Mouse (Mus musculus): ENCODE data around the gene Hist1h3f.
"Not testable (repeated sequence)": the region's sequence is repeated elsewhere in the genome, so short reads cannot be mapped to it uniquely, and the experiment has no call there.

Gene Hist1h3f

GRCm38 (mm10) chr13:23542225-23542980 is 1.4 kb upstream of the Hist1h3f start:
- CTCF ChIA-PET: interaction anchor here in 2 of 4 experiments (0.8 to 1.1 kb wide), 2 partner anchors 9 to 77 kb away, joined by 3 read pairs; partner anchors contain the start of genes Btn1a1 (in 1 of the 2) and Hist1h2af (in 1 of the 2)
- POLR2A ChIA-PET: interaction anchor here (0.6 to 24.7 kb wide), 60 partner anchors 8 to 221 kb away, joined by 3 to 692 read pairs (median 5); partner anchors contain the start of genes Hist1h2ac (in 3 of the 4), Hist1h2af (in 3 of the 4), Hist1h4f (in 3 of the 4) and Hist1h4h (in 3 of the 4)

GRCm38 (mm10) chr13:23542999-23543607 is 749 bp upstream of the Hist1h3f start, which contains the start of gene Hist1h2bh:
Hist1h2bh (minus strand) TSS chr13:23543392.
- ChIA-PET CTCF (interaction anchor here in 2 of 4 experiments (0.8 to 1.1 kb wide), 2 partner anchors 10 to 78 kb away, joined by 3 read pairs; partner anchors contain the start of genes Btn1a1 (in 1 of the 2) and Hist1h2af (in 1 of the 2)), POLR2A (interaction anchor here (0.6 to 24.7 kb wide), 51 partner anchors 8 to 1500 kb away, joined by 3 to 692 read pairs (median 5); partner anchors contain the start of genes Hist1h2ac (in 3 of the 4), Hist1h2ae (in 3 of the 4), Hist1h2af (in 3 of the 4) and Hist1h2bg (in 3 of the 4))

- CTCF ChIA-PET: not testable (repeated sequence)
- POLR2A ChIA-PET: interaction anchor here in 3 of 4 experiments (0.8 to 24.7 kb wide), 15 partner anchors 8 to 143 kb away, joined by 3 to 692 read pairs (median 10); partner anchors contain the start of genes Hist1h1d (in 2 of the 3), Hist1h2ae (in 2 of the 3), Hist1h2af (in 2 of the 3) and Hist1h2bg (in 2 of the 3)
Observed at GRCm38 (mm10) chr13:23544787-23545120, 902 bp downstream of the Hist1h3f start.

GRCm38 (mm10) chr13:23546694-23547093 is 2.8 kb downstream of the Hist1h3f start:
- CTCF ChIA-PET: interaction anchor here in 1 of 4 experiments (1.0 kb wide), 1 partner anchor 199 kb away, joined by 3 read pairs; no protein-coding TSS in a partner anchor

GRCm38 (mm10) chr13:23550761-23551145 is 6.9 kb downstream of the Hist1h3f start:
- POLR2A ChIA-PET: interaction anchor here (0.6 to 11.8 kb wide), 77 partner anchors 8 to 1508 kb away, joined by 3 to 692 read pairs (median 6); partner anchors contain the start of genes Hist1h2af (in 4 of the 4), Hist1h2ac (in 3 of the 4), Hist1h2ae (in 3 of the 4) and Hist1h2bc (in 3 of the 4)
- CTCF ChIA-PET: interaction anchor here in 2 of 4 experiments (0.6 to 1.2 kb wide), 2 partner anchors 53 to 146 kb away, joined by 3 read pairs; no protein-coding TSS in a partner anchor

More at GRCm38 (mm10) chr13:23546694-23547093, 2.8 kb downstream of the Hist1h3f start:
- POLR2A ChIA-PET: interaction anchor here in 3 of 4 experiments (0.5 to 24.7 kb wide), 24 partner anchors 7 to 193 kb away, joined by 3 to 692 read pairs (median 5); partner anchors contain the start of genes Hist1h2af (in 3 of the 3), Hist1h1d (in 2 of the 3), Hist1h4f (in 2 of the 3) and Hist1h4h (in 2 of the 3)

GRCm38 (mm10) chr13:23551146-23551834 is 7.4 kb downstream of the Hist1h3f start, which contains the start of gene Hist1h4f:
Hist1h4f (minus strand) TSS chr13:23551648.
- CTCF ChIA-PET: interaction anchor here in 1 of 4 experiments (1.2 kb wide), 1 partner anchor 146 kb away, joined by 3 read pairs; no protein-coding TSS in a partner anchor
- POLR2A ChIA-PET: interaction anchor here (0.5 to 11.8 kb wide), 86 partner anchors 9 to 1769 kb away, joined by 3 to 692 read pairs (median 6); partner anchors contain the start of genes Hist1h2af (in 4 of the 4), Hist1h3g (in 4 of the 4), Hist1h2ac (in 3 of the 4) and Hist1h2ad (in 3 of the 4)

- CTCF ChIA-PET: interaction anchor here in 1 of 4 experiments (1.2 kb wide), 1 partner anchor 145 kb away, joined by 3 read pairs; no protein-coding TSS in a partner anchor
Observed at GRCm38 (mm10) chr13:23551931-23552914, 8.4 kb downstream of the Hist1h3f start.

GRCm38 (mm10) chr13:23552962-23553361 is 9.1 kb downstream of the Hist1h3f start, which contains the start of gene Hist1h1d:
Hist1h1d (plus strand) TSS chr13:23553262.
- CTCF ChIA-PET: no interaction called here
- POLR2A ChIA-PET: interaction anchor here in 3 of 4 experiments (1.0 to 11.8 kb wide), 21 partner anchors 11 to 1518 kb away, joined by 3 to 692 read pairs (median 88); partner anchors contain the start of genes Hist1h2ae (in 3 of the 3), Hist1h2bf (in 3 of the 3), Hist1h2bg (in 3 of the 3) and Hist1h2ad (in 2 of the 3)

More at GRCm38 (mm10) chr13:23551931-23552914, 8.4 kb downstream of the Hist1h3f start:
- POLR2A ChIA-PET: interaction anchor here (0.5 to 11.8 kb wide), 61 partner anchors 9 to 1515 kb away, joined by 3 to 692 read pairs (median 9); partner anchors contain the start of genes Hist1h2af (in 4 of the 4), Hist1h2bf (in 4 of the 4), Hist1h2ac (in 3 of the 4) and Hist1h2ad (in 3 of the 4)

GRCm38 (mm10) chr13:23554393-23554792 is 10.5 kb downstream of the Hist1h3f start:
- POLR2A ChIA-PET: interaction anchor here (0.6 to 11.8 kb wide), 117 partner anchors 8 to 1834 kb away, joined by 3 to 692 read pairs (median 10); partner anchors contain the start of genes Hist1h2ae (in 4 of the 4), Hist1h2af (in 4 of the 4), Hist1h2bg (in 4 of the 4) and Hist1h2bh (in 4 of the 4)
- CTCF ChIA-PET: interaction anchor here in 1 of 4 experiments (0.7 to 2.6 kb wide), 2 partner anchors 130 to 153 kb away, joined by 3 to 10 read pairs; partner anchors contain the start of gene Abt1

GRCm38 (mm10) chr13:23554925-23555838 is 11.3 kb downstream of the Hist1h3f start:
- POLR2A ChIA-PET: interaction anchor here (0.6 to 11.8 kb wide), 179 partner anchors 9 to 1835 kb away, joined by 3 to 692 read pairs (median 5); partner anchors contain the start of genes Hist1h1a (in 4 of the 4), Hist1h1e (in 4 of the 4), Hist1h2ae (in 4 of the 4) and Hist1h2af (in 4 of the 4)
- CTCF ChIA-PET: interaction anchor here in 1 of 4 experiments (0.7 to 2.6 kb wide), 3 partner anchors 43 to 154 kb away, joined by 3 to 10 read pairs (median 5); partner anchors contain the start of gene Abt1

GRCm38 (mm10) chr13:23555839-23556416 is 12.1 kb downstream of the Hist1h3f start:
- CTCF ChIA-PET: interaction anchor here in 1 of 4 experiments (1.0 to 2.6 kb wide), 2 partner anchors 42 to 131 kb away, joined by 5 to 10 read pairs; partner anchors contain the start of gene Abt1

GRCm38 (mm10) chr13:23556906-23557305 is 13.1 kb downstream of the Hist1h3f start:
- POLR2A ChIA-PET: interaction anchor here (0.5 to 11.8 kb wide), 58 partner anchors 7 to 1803 kb away, joined by 3 to 692 read pairs (median 20); partner anchors contain the start of genes Hist1h2ae (in 4 of the 4), Hist1h2bg (in 4 of the 4), Hist1h1c (in 3 of the 4) and Hist1h2ac (in 3 of the 4)
- CTCF ChIA-PET: interaction anchor here in 1 of 4 experiments (1.1 kb wide), 1 partner anchor 16 kb away, joined by 3 read pairs; no protein-coding TSS in a partner anchor

More at GRCm38 (mm10) chr13:23555839-23556416, 12.1 kb downstream of the Hist1h3f start:
- POLR2A ChIA-PET: interaction anchor here (0.5 to 11.8 kb wide), 142 partner anchors 8 to 1835 kb away, joined by 3 to 692 read pairs (median 6); partner anchors contain the start of genes Hist1h1a (in 4 of the 4), Hist1h1e (in 4 of the 4), Hist1h2ae (in 4 of the 4) and Hist1h2bg (in 4 of the 4)

- POLR2A ChIA-PET: interaction anchor here (0.6 to 9.9 kb wide), 30 partner anchors 8 to 254 kb away, joined by 3 to 217 read pairs (median 7); partner anchors contain the start of genes Hist1h2ae (in 4 of the 4), Hist1h2bg (in 4 of the 4), Hist1h4f (in 4 of the 4) and Hist1h2ad (in 2 of the 4)
- CTCF ChIA-PET: interaction anchor here in 1 of 4 experiments (0.6 kb wide), 1 partner anchor 813 kb away, joined by 3 read pairs; no protein-coding TSS in a partner anchor
Observed at GRCm38 (mm10) chr13:23560699-23561098, 16.8 kb downstream of the Hist1h3f start.

Data from embryonic stem cell, embryonic (primary cell).